Mouse (Mus musculus) mouse embryonic stem cell (cell line): ENCODE data around the gene Vps37b.

Experiments
- in situ Hi-C, 2 experiments: fragments of 300-500 bp; cut with MboI; formaldehyde crosslinking; loops; 1 replicate in 1 of 2; 3 replicates in 1 of 2; pipeline ENCODE4 v1.14.3; 2019 to 2020; ENCODE audit warnings: low sequenced_read_pairs in 2 of 2, low pct_unique_long_range_greater_than_20kb in 1 of 2, mixed read lengths in 1 of 2; ENCODE audit not compliant: unreplicated experiment in 1 of 2

Vps37b gene

GRCm38 (mm10) chr5:123973299-123974178 is 58.5 kb downstream of the Vps37b start, which contains the start of gene Hip1r:
Gene Hip1r, plus strand, starts transcription at chr5:123973628.
- in situ Hi-C loops: no loop called here

GRCm38 (mm10) chr5:123972453-123972852 is 59.6 kb downstream of the Vps37b start:
- in situ Hi-C loops: no loop called here

DNA sequence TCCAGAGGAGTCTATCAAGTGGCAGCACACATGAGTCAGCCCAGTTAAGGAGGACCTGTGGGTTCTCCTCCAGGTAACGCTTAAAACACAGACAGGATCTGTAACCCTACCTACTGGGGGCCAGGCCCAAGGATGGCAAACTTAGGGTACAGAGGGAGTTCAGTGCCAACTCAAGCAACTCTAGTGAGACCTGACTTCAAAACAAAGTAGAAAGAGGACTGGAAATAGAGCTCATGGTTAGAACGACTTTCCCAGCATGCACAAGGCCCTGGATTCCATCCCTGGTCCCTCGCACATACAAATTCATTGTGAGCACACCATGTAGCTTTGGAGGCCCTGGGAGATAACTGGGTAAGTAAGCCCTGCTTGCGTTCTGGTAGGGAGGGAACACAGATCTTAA is 61.5 kb downstream of the Vps37b start:
- in situ Hi-C loops: no loop called here

- in situ Hi-C loops: no loop called here
Measured at GRCm38 (mm10) chr5:123969216-123969615, 62.9 kb downstream of the Vps37b start.

GRCm38 (mm10) chr5:123968468-123968867 is 63.6 kb downstream of the Vps37b start:
- in situ Hi-C loops: no loop called here

GRCm38 (mm10) chr5:123966759-123967158 is 65.3 kb downstream of the Vps37b start:
- in situ Hi-C loops: no loop called here

- in situ Hi-C loops: no loop called here
Measured at GRCm38 (mm10) chr5:123964208-123964607, 67.9 kb downstream of the Vps37b start.

- in situ Hi-C loops: no loop called here
Measured at GRCm38 (mm10) chr5:123961046-123961445, 71.0 kb downstream of the Vps37b start.

DNA sequence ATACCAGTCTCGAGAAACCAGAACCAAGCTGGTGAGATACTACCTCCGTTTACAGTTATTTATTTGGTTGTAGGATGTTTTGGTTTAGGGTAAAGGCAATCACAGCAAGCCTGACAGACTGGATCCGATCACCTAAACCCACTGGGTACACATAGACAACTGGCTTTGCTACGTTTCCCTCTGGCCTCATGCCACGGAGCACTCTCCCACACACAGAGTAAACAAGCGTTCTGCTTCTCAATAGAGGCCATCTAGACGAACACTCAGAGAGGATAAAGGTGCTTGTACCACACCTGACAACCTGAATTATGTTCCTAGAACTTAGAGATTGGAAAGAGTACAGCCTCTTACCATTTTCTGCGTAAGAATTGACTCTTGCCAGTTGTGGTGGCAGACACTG is 71.9 kb downstream of the Vps37b start:
- in situ Hi-C loops: no loop called here

GRCm38 (mm10) chr5:123959018-123959417 is 73.1 kb downstream of the Vps37b start:
- in situ Hi-C loops: no loop called here

GRCm38 (mm10) chr5:123957213-123957612 is 74.9 kb downstream of the Vps37b start:
- in situ Hi-C loops: no loop called here
